Mouse (Mus musculus) right cerebral cortex, postnatal 10 days (tissue): ENCODE measurements around the gene Ankdd1a.
A peak's percentile ranks its signal among the peaks of the same experiment; 100 is the strongest.

Source experiments
- DNase-seq, 2 experiments: peaks; one replicate each; pipeline ENCODE4 v3.0.0; 2021; ENCODE audit warnings: low spot score in 2 of 2

Ankdd1a gene

DNA sequence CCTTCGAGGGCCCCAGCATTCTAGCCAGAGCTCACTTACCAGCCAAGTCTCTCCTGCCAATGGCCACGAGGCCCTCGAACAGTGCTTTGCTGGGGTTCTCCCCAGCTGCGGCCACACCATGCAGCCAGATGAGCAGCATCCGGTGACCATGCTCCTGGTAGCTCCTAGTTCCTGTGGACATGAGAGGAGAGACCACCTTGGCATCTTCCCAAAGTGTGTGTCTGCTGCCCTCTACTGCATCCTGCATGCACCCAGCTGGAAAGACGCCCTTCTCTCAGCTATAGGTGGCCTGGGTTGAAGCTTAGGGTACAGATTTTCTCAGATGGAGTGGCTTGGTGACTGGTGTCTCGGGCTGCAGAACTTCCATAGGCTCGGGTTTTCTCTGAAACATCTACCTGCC, 17.8 kb downstream of the Ankdd1a start:
- DNase-seq, result peak in 1 of 2 experiments; percentile 37

- DNase-seq, result no peak
These were observed 27.1 kb downstream of the Ankdd1a start for GRCm38 (mm10) chr9:65492851-65493250.

DNA sequence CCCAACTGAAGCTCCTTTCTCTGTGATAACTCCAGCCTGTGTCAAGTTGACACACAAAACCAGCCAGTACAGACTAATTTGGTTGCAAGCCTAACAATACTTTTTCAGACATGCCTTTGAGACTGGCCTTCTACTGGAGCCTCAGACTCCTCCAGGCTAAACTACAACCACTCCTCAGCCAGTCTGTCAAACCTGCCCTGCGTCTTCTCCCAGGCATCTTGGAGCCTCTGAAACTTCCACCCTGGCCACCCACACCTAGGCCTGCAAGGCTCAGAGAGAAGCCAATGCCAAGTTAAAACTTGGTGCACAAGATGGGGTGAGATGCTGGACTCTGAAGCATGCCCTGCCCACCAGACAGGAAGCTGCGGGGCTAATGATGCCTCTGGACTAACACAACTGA, 27.6 kb downstream of the Ankdd1a start:
- DNase-seq, result no peak

DNA sequence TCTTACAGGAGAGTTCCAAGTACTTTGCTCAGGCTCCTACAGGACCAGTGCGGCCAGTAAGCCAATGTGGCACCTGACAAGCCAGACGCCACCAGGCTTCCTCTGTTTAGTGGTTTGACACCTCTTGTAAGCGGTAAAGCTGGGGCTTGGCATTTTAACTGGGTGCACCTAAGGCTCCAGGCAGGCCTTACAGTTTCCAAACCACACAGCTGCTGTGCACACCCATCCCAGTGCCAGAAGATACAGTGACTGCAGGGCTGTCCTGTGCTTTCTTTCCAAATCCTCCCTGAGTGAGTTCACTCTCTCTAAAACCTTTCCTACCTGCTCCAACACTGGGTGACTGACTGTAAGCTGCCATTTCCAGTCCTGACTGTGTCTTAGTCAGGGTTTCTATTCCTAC, 28.5 kb downstream of the Ankdd1a start:
- no peak for DNase-seq

DNA sequence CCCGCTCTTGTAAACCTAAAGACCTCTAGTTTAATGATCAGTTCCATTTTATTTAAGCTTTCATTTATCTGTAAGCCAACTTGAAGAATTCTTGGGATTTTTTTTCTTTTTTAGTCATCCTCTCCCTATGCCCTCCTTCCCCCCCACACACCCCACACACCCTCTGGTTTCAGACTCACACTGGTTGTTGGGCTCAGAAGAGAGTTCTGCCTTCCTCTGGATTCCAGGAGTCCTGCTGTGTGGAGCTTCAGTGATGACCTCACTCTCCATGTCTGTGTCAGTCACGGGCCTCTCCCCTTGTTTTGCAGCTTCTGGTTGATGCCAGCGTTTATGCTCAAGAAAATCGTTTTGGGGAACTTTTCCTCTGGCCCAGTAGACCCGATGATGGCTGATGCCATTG, 39.9 kb downstream of the Ankdd1a start:
- DNase-seq, result no peak

- no peak for DNase-seq
These were observed 40.8 kb downstream of the Ankdd1a start for GRCm38 (mm10) chr9:65479158-65479557.

DNA sequence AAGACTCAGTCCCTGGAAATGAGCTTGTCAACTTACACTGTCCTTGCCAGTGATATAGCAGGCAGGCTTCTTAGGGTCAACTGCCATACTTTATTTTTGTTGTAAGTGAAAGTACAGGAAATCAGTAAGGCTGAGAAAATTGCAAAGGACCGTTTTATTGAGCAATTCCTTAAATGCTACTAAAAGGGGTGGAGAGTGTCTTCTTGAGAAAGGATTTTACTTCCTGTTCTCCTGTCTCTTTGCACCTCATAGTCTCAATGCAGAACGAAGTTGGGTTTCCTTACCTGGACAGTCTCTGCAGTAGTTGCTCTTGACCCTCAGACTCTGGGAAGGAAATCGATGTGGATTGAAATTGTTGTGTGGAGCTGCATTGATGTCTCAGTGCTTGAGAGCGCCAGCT, 47.2 kb downstream of the Ankdd1a start:
- DNase-seq, result no peak

GRCm38 (mm10) chr9:65467686-65468085, 52.3 kb downstream of the Ankdd1a start:
- no peak for DNase-seq

DNA sequence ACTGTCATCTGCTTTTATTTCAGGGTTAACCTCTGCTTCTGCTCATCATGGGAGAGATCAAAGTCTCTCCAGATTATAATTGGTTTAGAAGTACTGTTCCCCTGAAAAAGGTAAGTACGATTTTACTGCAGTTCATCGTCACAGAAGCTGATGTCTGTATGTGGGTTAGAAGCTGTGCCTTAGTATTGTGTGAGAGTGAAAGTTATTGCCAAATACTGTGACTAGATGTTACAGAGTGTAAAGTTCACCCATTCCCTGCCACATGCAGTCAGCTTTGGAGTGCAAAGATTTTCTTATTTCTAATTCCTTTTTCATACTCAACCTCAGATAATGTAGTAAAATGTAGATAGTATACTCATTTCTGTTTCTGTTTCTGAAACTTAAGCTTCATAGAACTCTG, 54.8 kb downstream of the Ankdd1a start:
- DNase-seq, result no peak

DNA sequence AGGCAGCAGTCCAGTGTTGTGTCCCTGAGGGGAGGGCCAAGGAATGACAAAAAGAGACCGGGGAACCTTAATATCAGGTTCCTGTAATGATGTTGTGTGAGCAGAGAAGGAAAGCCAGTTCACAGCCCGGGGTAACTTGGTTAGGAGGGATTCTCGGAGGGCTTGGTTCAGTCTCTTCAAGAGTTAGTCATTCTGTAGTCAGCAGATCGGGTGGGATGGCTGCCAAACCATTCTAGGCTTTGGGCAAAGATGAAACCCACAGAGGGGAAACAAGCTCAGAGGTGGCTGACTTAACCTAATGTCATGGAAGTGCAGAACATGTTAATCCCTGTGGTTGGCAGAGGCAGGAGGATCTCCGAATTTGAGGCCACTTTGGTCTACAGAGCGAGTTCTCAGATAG, 55.8 kb downstream of the Ankdd1a start:
- peak in 1 of 2 experiments; percentile 44 for DNase-seq

DNA sequence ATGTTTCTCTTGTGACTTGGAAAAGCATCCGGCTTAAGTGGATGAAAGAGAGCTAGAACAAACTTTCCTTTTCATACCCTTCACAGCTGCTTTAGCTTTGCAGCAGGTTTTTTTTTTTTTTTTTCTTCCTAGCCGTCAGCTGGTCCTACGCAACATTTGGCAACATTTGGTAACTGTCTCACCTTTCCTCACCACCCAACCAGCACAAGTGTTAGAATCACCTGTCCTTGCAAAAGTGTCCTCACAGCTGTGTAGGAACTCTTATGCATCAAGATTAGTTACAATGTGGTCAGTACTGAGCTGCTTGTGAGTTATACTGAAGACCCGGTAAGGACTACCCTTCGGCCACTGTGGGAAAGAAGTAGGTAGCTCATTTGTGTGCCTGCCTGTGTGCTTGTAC, 57.4 kb downstream of the Ankdd1a start:
- DNase-seq, result no peak

DNA sequence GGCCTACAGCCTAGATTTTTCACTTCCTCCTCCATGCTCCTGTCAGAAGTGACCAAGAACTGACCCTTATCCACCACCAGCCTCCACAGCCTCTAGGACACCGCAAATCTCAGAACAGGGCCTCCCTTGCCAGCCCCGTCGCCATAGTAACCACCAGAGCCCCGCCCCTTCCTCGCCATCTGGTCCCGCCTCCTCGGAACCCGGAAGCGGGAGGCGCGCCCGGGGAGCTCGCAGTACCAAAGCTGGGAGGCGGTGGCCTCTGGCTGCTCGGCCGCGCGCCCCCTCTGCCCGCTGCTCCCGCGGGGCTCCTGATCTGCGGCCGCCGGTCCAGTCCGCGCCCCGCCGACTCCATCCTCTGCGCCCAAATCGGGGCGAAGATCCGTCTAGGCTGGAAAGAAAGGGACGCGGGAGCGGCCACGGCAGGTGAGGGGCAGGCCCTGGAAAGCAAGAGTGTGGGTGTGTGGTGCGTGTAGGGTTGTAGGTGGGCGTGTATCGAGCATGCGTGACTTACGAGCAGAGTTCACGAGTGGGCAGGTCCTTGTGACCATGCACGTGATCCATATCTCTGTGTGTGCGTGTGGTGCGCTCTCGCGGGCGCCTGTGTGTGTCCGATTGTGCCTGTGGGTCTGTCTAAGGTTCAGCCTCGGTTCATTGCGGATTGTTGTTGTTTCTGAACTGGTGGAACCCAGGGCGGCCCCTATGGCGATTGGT, 59.1 kb downstream of the Ankdd1a start, which contains the start of gene Spg21:
Gene Spg21, plus strand, starts transcription at position 216 of the 711 bp plus-strand sequence.
- DNase-seq, result peak; percentile 96 to 97

GRCm38 (mm10) chr9:65460198-65460597, 59.8 kb downstream of the Ankdd1a start:
- DNase-seq, result no peak

GRCm38 (mm10) chr9:65458975-65459374, 61.0 kb downstream of the Ankdd1a start:
- DNase-seq, result no peak

- no peak for DNase-seq
These were observed 72.0 kb downstream of the Ankdd1a start for GRCm38 (mm10) chr9:65447951-65448350.

DNA sequence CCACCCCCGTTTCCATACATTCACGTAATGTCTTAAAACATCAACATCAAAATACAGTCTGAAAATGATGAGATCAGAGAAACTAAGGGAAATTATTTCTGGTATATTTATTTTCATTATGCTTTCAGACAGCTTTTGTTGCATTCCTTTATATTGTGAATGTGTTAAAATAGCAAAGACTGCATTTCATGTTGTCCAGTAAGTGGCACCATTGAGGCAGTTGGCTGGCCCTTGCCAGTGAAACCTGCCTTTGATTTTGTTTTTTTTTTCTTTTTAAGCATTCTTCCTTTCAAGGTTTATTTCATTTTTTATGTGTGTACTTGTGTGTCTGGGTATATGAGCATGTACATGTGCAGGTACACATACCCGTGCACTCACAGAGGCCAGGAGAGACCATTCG, 75.3 kb downstream of the Ankdd1a start:
- no peak for DNase-seq
